Mouse (Mus musculus) embryonic facial prominence, embryonic 11.5 days (tissue): ENCODE results near the gene Mvb12b. TPM values are rescaled to one million over a fixed set of nuclear protein-coding genes. Genes with fewer than 3 reads are reported as not detected.

ENCODE experiments used
- ATAC-seq: fragments of 200-750 bp; cut with Nextera tagmentation; replicated peaks from 2 replicates; pipeline ENCODE4 v1.8.0; 2017; ENCODE audit warnings: low read depth; ENCODE audit not compliant: insufficient number of reproducible peaks, low FRiP score, low TSS enrichment
- DNase-seq: peaks from one replicate; pipeline ENCODE4 v3.0.0-alpha.2; 2015; ENCODE audit warnings: low spot score
- H3K27ac ChIP-seq: fragments of 300-500 bp; sonication (generic); replicated peaks from 2 replicates; pipeline ENCODE4 v1.5.1; 2014; ENCODE audit warnings: mild to moderate bottlenecking, low read depth, low read length, control low read depth
- H3K27me3 ChIP-seq: fragments of 300-500 bp; sonication (generic); 2 replicates; pipeline ENCODE4 v1.6.1; 2014; ENCODE audit warnings: mild to moderate bottlenecking, low read length, moderate library complexity, mixed read lengths; ENCODE audit not compliant: control insufficient read depth, insufficient read depth
- H3K36me3 ChIP-seq: fragments of 300-500 bp; sonication (generic); replicated peaks from 2 replicates; pipeline ENCODE4 v1.6.1; 2014; ENCODE audit warnings: low read depth, mild to moderate bottlenecking, low read length, moderate library complexity, mixed read lengths; ENCODE audit not compliant: control insufficient read depth, insufficient read depth
- H3K4me1 ChIP-seq: fragments of 300-500 bp; sonication (generic); 2 replicates; pipeline ENCODE4 v1.6.1; 2014; ENCODE audit warnings: low read length, mixed read lengths; ENCODE audit not compliant: control insufficient read depth, insufficient read depth
- H3K4me2 ChIP-seq: fragments of 300-500 bp; sonication (generic); 2 replicates; pipeline ENCODE4 v1.6.1; 2014; ENCODE audit warnings: low read depth, mild to moderate bottlenecking, control low read depth, low read length, moderate library complexity
- H3K4me3 ChIP-seq: fragments of 300-500 bp; sonication (generic); 2 replicates; pipeline ENCODE4 v1.5.1; 2014; ENCODE audit warnings: low read depth, low read length, control low read depth
- H3K9ac ChIP-seq: fragments of 300-500 bp; sonication (generic); replicated peaks from 2 replicates; pipeline ENCODE4 v1.6.1; 2014; ENCODE audit warnings: mild to moderate bottlenecking, control low read depth, low read length
- H3K9me3 ChIP-seq: fragments of 300-500 bp; sonication (generic); replicated peaks from 2 replicates; pipeline ENCODE4 v1.6.1; 2016; ENCODE audit warnings: mild to moderate bottlenecking, low read length, inconsistent platforms, mixed read lengths; ENCODE audit not compliant: control insufficient read depth
- WGBS: fragments of 180-500 bp; shearing (Covaris S2); extraction: QIAGEN DNeasy Blood & Tissue Kit; methylation state at CpG from one replicate; pipeline ENCODE4 v1.1.7; 2014; 5-methylcytosine and 5-hydroxymethylcytosine counted together
- polyA plus RNA-seq: library from polyadenylated mRNA; unstranded; fragments of >200 nt; fragmentation: Nextera tagmentation; extraction: Ambion mirVana; gene quantifications from 2 replicates; pipeline ENCODE4 v1.2.1, GENCODE M21; 2014

Gene Mvb12b
- polyA plus RNA-seq, 1 experiment from 2014 or later: 23.3 TPM

- Histone ChIP-seq H3K4me2 (no peak overlapping the region), H3K27me3 (no peaks in the 10 kb centered on the region), H3K9me3 (no peaks in the 10 kb centered on the region), H3K9ac (no peak overlapping the region), H3K4me1 (no peaks in the 10 kb centered on the region), H3K36me3 (no peaks in the 10 kb centered on the region), H3K4me3 (no peak overlapping the region), H3K27ac (no peak overlapping the region)
- ATAC-seq: no peak
- WGBS: 61% methylated on average over 3 of the region's 3 CpGs
- no peak for DNase-seq
These were observed 47.3 kb downstream of the Mvb12b start for GRCm38 (mm10) chr2:33840483-33840882.

- Histone ChIP-seq H3K9ac (no peak overlapping the region), H3K27me3 (no peaks in the 10 kb centered on the region), H3K27ac (no peak overlapping the region), H3K4me2 (no peak overlapping the region), H3K36me3 (no peaks in the 10 kb centered on the region), H3K9me3 (no peaks in the 10 kb centered on the region), H3K4me3 (no peak overlapping the region), H3K4me1 (no peaks in the 10 kb centered on the region)
- ATAC-seq (no peak), DNase-seq (no peak)
These were observed 48.5 kb downstream of the Mvb12b start for GRCm38 (mm10) chr2:33839252-33839651.

GRCm38 (mm10) chr2:33837297-33837696 is 50.4 kb downstream of the Mvb12b start:
- H3K9ac ChIP-seq: no peak overlapping the region
- no peaks in the 10 kb centered on the region for H3K36me3 ChIP-seq
- H3K27ac ChIP-seq: no peak overlapping the region
- H3K4me1 ChIP-seq: no peaks in the 10 kb centered on the region
- ATAC-seq (no peak), DNase-seq (no peak)
- H3K27me3 ChIP-seq: no peaks in the 10 kb centered on the region
- 90% methylated on average over 6 of the region's 6 CpGs for WGBS
- no peak overlapping the region for H3K4me2 ChIP-seq
- no peaks in the 10 kb centered on the region for H3K9me3 ChIP-seq
- no peak overlapping the region for H3K4me3 ChIP-seq

DNA sequence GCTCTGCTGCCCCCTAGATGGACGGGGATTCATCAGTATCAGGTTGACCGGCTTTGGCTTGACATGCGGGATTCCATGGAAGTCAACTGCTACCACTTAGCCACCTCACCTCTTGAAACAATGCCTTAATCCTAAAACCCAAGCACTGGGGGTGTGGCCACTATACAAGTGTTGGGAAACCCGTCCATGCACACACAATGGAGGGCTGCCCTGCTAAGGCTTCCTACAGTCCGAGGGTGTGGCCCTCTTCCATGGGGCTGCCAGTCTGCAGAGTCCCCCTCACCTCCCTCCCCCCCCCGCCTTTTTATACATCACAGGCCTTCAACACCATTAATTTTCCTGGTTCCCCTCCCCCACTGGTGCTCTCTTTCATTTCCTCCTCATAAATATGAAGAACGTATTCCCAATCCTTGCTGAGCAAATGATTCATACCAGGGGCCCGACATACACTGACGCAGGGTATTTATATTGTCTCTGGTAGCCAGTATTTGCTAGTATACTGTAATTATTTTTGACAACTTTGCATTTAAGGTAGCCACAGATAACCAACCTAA is 51.0 kb downstream of the Mvb12b start:
- DNase-seq (no peak), ATAC-seq (no peak)
- Histone ChIP-seq H3K9me3 (no peaks in the 10 kb centered on the region), H3K4me2 (no peak overlapping the region), H3K36me3 (no peaks in the 10 kb centered on the region), H3K4me1 (no peaks in the 10 kb centered on the region), H3K9ac (no peak overlapping the region), H3K27me3 (no peaks in the 10 kb centered on the region), H3K27ac (no peak overlapping the region), H3K4me3 (no peak overlapping the region)
- 72% methylated on average over 9 of the region's 9 CpGs for WGBS

DNA sequence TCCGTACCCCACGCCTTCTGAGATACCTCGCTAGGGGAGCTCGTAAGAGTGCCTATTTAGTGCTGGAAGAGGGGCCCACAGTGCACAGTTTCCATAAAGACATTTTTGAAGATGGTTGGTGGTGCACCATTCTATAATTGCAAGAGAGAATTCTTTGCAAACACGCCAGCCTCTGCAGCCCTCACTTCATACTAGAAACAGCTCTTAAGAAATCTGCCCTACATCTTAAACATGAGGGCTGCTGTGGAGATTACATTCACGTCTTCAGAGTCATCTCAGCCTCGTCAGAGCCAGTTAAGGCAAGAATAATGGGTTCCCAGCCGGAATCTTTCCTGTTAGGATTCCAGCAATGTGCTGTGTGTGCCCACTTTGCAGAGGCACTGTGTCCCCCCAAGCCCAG is 52.7 kb downstream of the Mvb12b start:
- no peak for DNase-seq
- H3K4me1 ChIP-seq: no peaks in the 10 kb centered on the region
- H3K9me3 ChIP-seq: no peaks in the 10 kb centered on the region
- no peak overlapping the region for H3K4me3 ChIP-seq
- no peak overlapping the region for H3K9ac ChIP-seq
- no peak for ATAC-seq
- WGBS: 87% methylated on average over 8 of the region's 8 CpGs
- H3K4me2 ChIP-seq: no peak overlapping the region
- no peak overlapping the region for H3K27ac ChIP-seq
- H3K27me3 ChIP-seq: no peaks in the 10 kb centered on the region
- H3K36me3 ChIP-seq: no peaks in the 10 kb centered on the region

DNA sequence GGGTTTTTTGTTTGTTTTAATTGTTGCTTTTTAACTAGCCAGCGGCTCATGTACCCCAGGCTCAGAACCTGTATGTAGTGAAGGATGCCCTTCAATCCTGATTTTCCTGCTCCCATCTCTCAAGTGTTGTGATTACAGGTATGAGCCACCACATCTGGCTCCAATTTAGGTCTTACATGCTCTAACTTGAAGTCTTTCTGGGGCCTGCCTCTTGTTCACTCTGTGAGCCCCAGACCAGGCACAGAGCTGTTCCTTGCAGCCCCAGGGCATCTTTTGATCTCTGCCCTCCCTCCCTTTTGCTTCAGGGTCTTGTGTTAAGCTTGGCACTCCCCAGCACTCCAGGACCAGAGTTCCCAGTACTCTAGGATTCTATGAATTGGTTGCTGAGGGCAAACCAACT is 53.8 kb downstream of the Mvb12b start:
- Histone ChIP-seq H3K4me3 (no peak overlapping the region), H3K27ac (peak overlapping the region; percentile 35; the same call in 1 of the 2 replicates), H3K27me3 (no peaks in the 10 kb centered on the region), H3K4me2 (no peak overlapping the region), H3K9ac (no peak overlapping the region), H3K4me1 (no peaks in the 10 kb centered on the region), H3K9me3 (no peaks in the 10 kb centered on the region), H3K36me3 (no peaks in the 10 kb centered on the region)
- peak; percentile 83 for DNase-seq
- no peak for ATAC-seq
- 39% methylated on average over 1 of the region's 1 CpGs for WGBS

- WGBS: 94% methylated on average over 2 of the region's 2 CpGs
- no peaks in the 10 kb centered on the region for H3K36me3 ChIP-seq
These were observed 57.9 kb downstream of the Mvb12b start for GRCm38 (mm10) chr2:33829870-33830269.

GRCm38 (mm10) chr2:33826777-33827176 is 61.0 kb downstream of the Mvb12b start:
- no peak overlapping the region for H3K27ac ChIP-seq
- no peaks in the 10 kb centered on the region for H3K36me3 ChIP-seq
- H3K4me1 ChIP-seq: no peaks in the 10 kb centered on the region
- WGBS: 86% methylated on average over 6 of the region's 6 CpGs
- DNase-seq (no peak), ATAC-seq (no peak)
- H3K4me2 ChIP-seq: no peak overlapping the region
- H3K4me3 ChIP-seq: no peak overlapping the region
- no peak overlapping the region for H3K9ac ChIP-seq
- no peaks in the 10 kb centered on the region for H3K27me3 ChIP-seq
- H3K9me3 ChIP-seq: no peaks in the 10 kb centered on the region

More at GRCm38 (mm10) chr2:33829870-33830269, 57.9 kb downstream of the Mvb12b start:
- DNase-seq (no peak), ATAC-seq (no peak)
- H3K27me3 ChIP-seq: no peaks in the 10 kb centered on the region
- H3K9ac ChIP-seq: no peak overlapping the region
- H3K4me2 ChIP-seq: no peak overlapping the region
- no peak overlapping the region for H3K27ac ChIP-seq
- no peak overlapping the region for H3K4me3 ChIP-seq
- H3K4me1 ChIP-seq: no peaks in the 10 kb centered on the region
- no peaks in the 10 kb centered on the region for H3K9me3 ChIP-seq
